Mouse (Mus musculus) G1E (cell line): ENCODE results near the gene Ywhab. TPM values are rescaled to one million over a fixed set of nuclear protein-coding genes. Genes with fewer than 3 reads are reported as not detected.

Experiments used
- ATAC-seq: 2 replicates; pipeline ENCODE4 v1.8.0; 2016; ENCODE audit warnings: mild to moderate bottlenecking; ENCODE audit not compliant: insufficient number of reproducible peaks, poor library complexity, low FRiP score, severe bottlenecking; ENCODE audit errors: extremely low read depth
- DNase-seq: peaks from one replicate; pipeline ENCODE4 v3.0.0; 2012; ENCODE audit warnings: low spot score
- H3K27me3 ChIP-seq: 2 replicates; pipeline ENCODE4 v1.6.1; 2012; ENCODE audit warnings: mild to moderate bottlenecking, low read length, inconsistent platforms; ENCODE audit not compliant: insufficient read depth
- H3K36me3 ChIP-seq: replicated peaks from 2 replicates; pipeline ENCODE3; 2012; ENCODE audit warnings: mild to moderate bottlenecking, inconsistent platforms
- H3K4me1 ChIP-seq: 2 replicates; pipeline ENCODE4 v1.6.1; 2012; ENCODE audit warnings: low read depth, low read length, inconsistent platforms, mixed read lengths; ENCODE audit not compliant: insufficient read depth
- H3K4me3 ChIP-seq: 2 replicates; pipeline ENCODE4 v1.5.1; 2012; ENCODE audit warnings: low read depth, mild to moderate bottlenecking, inconsistent platforms, low read length, moderate library complexity, mixed read lengths
- H3K9me3 ChIP-seq: replicated peaks from 2 replicates; pipeline ENCODE4 v1.6.1; 2012; ENCODE audit warnings: inconsistent platforms
- CTCF ChIP-seq: IDR thresholded peaks from 2 replicates; pipeline ENCODE4 v1.5.1; 2012; ENCODE audit warnings: low read depth, low read length, inconsistent platforms, mixed read lengths
- GATA1 ChIP-seq: IDR thresholded peaks from 2 replicates; pipeline ENCODE4 v1.6.1; 2012; ENCODE audit warnings: borderline replicate concordance, low read length, inconsistent platforms, mixed read lengths
- GATA2 ChIP-seq: IDR thresholded peaks from 2 replicates; pipeline ENCODE4 v1.6.1; 2012; ENCODE audit warnings: low read depth, low read length, inconsistent platforms, borderline replicate concordance
- POLR2AphosphoS5 ChIP-seq: IDR thresholded peaks from 2 replicates; pipeline ENCODE4 v1.6.1; 2012; ENCODE audit warnings: low read depth, low read length, inconsistent platforms; ENCODE audit not compliant: insufficient replicate concordance
- TAL1 ChIP-seq: conservative IDR thresholded peaks from 2 replicates; pipeline ENCODE4 v1.6.1; 2012; ENCODE audit warnings: low read depth, low read length, inconsistent platforms, mixed read lengths
- polyA plus RNA-seq: library from polyadenylated mRNA; stranded (reverse); fragments of >175 nt; gene quantifications from 2 replicates; pipeline ENCODE4 v1.2.3, GENCODE M21; 2012
- total RNA-seq, 2 experiments: library from RNA; stranded (forward) in 1 of 2; stranded (reverse) in 1 of 2; fragments of 200-1000 nt in 1 of 2; fragments of >200 nt in 1 of 2; fragmentation: Nextera tagmentation in 1 of 2; gene quantifications; 2 replicates each; pipeline ENCODE4 v1.2.3; 2014 to 2017

The Ywhab gene
- total and polyA plus RNA-seq, 3 experiments = 52.6 to 129 (median 64.3) TPM

DNA sequence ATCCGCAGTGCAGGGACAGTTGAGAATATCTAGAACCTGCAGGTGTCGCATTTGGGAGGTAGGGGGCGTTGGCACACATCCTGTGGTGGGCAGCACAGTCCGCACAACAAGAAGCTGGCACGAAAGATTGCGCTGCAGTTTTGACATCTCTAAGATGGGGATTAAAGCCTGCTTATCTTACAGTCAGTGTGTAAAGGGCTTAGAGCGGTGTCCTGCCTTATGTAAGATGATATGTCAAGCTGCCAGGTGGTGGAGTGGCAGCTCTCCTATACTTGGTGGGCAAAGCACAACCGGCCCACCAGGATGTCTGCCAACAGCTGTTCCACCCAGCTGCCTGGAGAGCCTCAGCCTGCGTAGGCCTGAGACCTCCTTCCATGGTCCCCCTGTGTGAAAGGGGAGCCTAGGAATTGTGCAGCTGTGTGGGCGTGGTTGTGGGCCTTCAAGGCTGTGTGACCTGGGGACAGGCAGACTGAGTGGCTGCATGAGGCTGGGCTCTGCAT lies 41.8 kb downstream of the Ywhab start:
- Histone ChIP-seq H3K9me3 (0 out of 2 replicates have a peak, but pooled peaks cover 4% of the 10 kb centered on the region), H3K36me3 (no peaks in the 10 kb centered on the region), H3K27me3 (peaks cover 20% of the 10 kb centered on the region), H3K4me1 (no peaks in the 10 kb centered on the region; the same call in 1 of the 2 replicates), H3K4me3 (no peak overlapping the region)
- TF ChIP-seq TAL1 (no peak), GATA1 (no peak), GATA2 (no peak), CTCF (no peak), POLR2AphosphoS5 (no peak)
- ATAC-seq (no peak), DNase-seq (no peak)

DNA sequence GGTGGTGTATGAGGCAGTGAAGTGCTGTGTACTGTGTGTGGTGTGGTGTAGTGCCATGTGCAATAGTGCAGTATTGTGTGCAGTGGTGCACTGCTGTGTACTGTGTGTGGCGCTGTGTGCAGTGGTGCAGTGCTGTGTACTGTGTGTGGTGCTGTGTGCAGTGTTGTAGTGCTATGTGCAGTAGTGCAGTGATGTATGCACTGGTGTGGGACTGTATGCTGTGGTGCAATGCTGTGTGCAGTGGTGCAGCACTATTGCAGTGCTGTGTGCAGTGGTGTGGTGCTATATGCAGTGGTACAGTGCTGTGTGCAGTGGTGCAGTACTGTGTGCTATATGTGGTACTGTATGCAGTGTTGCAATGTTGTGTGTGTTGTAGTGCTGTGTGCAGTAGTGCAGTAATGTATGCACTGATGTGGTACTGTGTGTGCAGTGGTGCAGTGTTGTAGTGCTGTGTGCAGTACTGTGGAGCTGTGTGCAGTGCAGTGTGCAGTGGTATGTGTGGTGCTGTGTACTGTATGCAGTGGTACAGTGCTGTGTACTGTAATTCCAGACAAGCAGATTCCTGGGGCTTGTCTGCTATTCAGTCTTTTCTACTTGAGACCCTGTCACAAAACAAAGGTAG lies 43.8 kb downstream of the Ywhab start:
- TF ChIP-seq TAL1 (no peak), GATA1 (no peak), POLR2AphosphoS5 (peak; percentile 91; the same call in 1 of the 2 replicates), GATA2 (no peak)
- Histone ChIP-seq H3K9me3 (no peaks in the 10 kb centered on the region), H3K4me1 (no peaks in the 10 kb centered on the region; the same call in 1 of the 2 replicates), H3K27me3 (peaks cover 18% of the 10 kb centered on the region), H3K36me3 (no peaks in the 10 kb centered on the region), H3K4me3 (peak overlapping the region; percentile 3; the same call in 1 of the 2 replicates)
- ATAC-seq = no peak
- no peak for DNase-seq

DNA sequence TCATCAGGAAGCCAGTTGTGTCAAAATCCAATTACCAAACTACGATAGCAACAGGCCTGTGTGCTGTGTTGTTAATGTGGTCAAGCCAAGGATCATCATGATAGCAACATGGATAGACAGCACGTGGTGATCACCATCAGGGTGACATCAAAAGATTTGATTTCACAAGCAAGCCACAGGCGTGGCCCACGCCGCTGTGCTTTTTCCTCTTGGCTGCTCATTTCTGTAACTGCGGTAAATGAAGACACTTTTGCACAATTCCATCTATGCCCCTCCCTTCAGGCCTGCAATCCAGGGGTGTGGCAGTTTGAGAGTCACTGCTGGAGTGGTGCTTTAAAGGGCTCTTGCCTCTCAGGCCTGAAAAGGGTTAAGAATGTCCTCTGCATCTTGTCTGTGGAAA lies 46.2 kb downstream of the Ywhab start:
- Histone ChIP-seq H3K36me3 (no peaks in the 10 kb centered on the region), H3K4me3 (no peak overlapping the region), H3K27me3 (peaks cover 16% of the 10 kb centered on the region), H3K9me3 (no peaks in the 10 kb centered on the region), H3K4me1 (no peaks in the 10 kb centered on the region; the same call in 1 of the 2 replicates)
- TF ChIP-seq GATA1 (no peak), GATA2 (no peak), POLR2AphosphoS5 (no peak), CTCF (no peak), TAL1 (no peak)
- DNase-seq (no peak), ATAC-seq (no peak)

GRCm38 (mm10) chr2:164041523-164041922 lies 46.8 kb downstream of the Ywhab start:
- Histone ChIP-seq H3K36me3 (no peaks in the 10 kb centered on the region), H3K9me3 (no peaks in the 10 kb centered on the region), H3K27me3 (peaks cover 15% of the 10 kb centered on the region), H3K4me3 (no peak overlapping the region), H3K4me1 (no peaks in the 10 kb centered on the region; the same call in 1 of the 2 replicates)
- DNase-seq (no peak), ATAC-seq (no peak)
- TF ChIP-seq GATA1 (no peak), CTCF (no peak), TAL1 (no peak), POLR2AphosphoS5 (no peak), GATA2 (no peak)

GRCm38 (mm10) chr2:164047197-164047690 lies 52.5 kb downstream of the Ywhab start:
- H3K4me3 ChIP-seq = no peak overlapping the region; the same call in 1 of the 2 replicates
- TF ChIP-seq GATA2 (no peak), POLR2AphosphoS5 (no peak), GATA1 (no peak)
- ATAC-seq = no peak
- no peaks in the 10 kb centered on the region for H3K9me3 ChIP-seq
- H3K27me3 ChIP-seq = peaks cover 7% of the 10 kb centered on the region; the same call in 1 of the 2 replicates
- H3K36me3 ChIP-seq = peaks cover 29% of the 10 kb centered on the region
- peaks cover 3% of the 10 kb centered on the region for H3K4me1 ChIP-seq
- no peak for DNase-seq

- DNase-seq (no peak), ATAC-seq (no peak)
- Histone ChIP-seq H3K27me3 (no peaks in the 10 kb centered on the region), H3K9me3 (no peaks in the 10 kb centered on the region), H3K4me3 (no peak overlapping the region), H3K36me3 (peaks cover 91% of the 10 kb centered on the region), H3K4me1 (no peaks in the 10 kb centered on the region)
- TF ChIP-seq GATA2 (no peak), GATA1 (no peak), POLR2AphosphoS5 (no peak), TAL1 (no peak), CTCF (no peak)
Measured at GRCm38 (mm10) chr2:164053767-164054166, 59.0 kb downstream of the Ywhab start.
